Mouse (Mus musculus) G1E (cell line): ENCODE data around the gene Tsc22d3.

Experiments used
- CTCF ChIP-seq: IDR thresholded peaks from 2 replicates; pipeline ENCODE4 v1.5.1; 2012; ENCODE audit warnings: low read depth, low read length, inconsistent platforms, mixed read lengths
- POLR2AphosphoS5 ChIP-seq: IDR thresholded peaks from 2 replicates; pipeline ENCODE4 v1.6.1; 2012; ENCODE audit warnings: low read depth, low read length, inconsistent platforms; ENCODE audit not compliant: insufficient replicate concordance
- TAL1 ChIP-seq: conservative IDR thresholded peaks from 2 replicates; pipeline ENCODE4 v1.6.1; 2012; ENCODE audit warnings: low read depth, low read length, inconsistent platforms, mixed read lengths

DNA sequence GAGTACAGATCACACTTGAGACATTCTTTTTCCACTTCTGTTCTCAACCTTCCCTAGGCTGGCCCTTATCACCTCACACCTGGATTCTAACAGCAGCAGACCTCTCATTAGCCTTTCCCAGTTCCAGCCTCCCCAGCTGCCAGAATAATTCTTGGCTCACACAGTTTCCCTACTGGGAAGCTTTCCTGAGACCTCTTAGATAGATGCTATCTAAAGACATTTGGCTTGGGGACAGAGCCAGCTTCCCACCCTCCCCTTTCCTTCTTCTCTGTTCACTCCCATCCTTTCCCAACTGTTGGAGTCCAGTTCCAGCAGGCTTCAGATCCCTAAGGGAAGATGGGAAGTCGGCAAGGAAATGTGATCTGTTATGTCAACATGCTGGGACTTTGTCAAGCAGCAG, 65.0 kb downstream of the Tsc22d3 start:
- TF ChIP-seq CTCF = no peak
- no peak for TF ChIP-seq TAL1
- TF ChIP-seq POLR2AphosphoS5 = no peak
